Mouse (Mus musculus) embryonic facial prominence, embryonic 12.5 days (tissue): ENCODE results near the gene Nectin1. TPM values are rescaled to one million over a fixed set of nuclear protein-coding genes. Genes with fewer than 3 reads are reported as not detected.

Experiments
- ATAC-seq: fragments of 200-750 bp; cut with Nextera tagmentation; 2 replicates; pipeline ENCODE4 v1.8.0; 2017; ENCODE audit not compliant: insufficient number of reproducible peaks, insufficient read depth, low FRiP score, low TSS enrichment
- H3K27ac ChIP-seq: fragments of 300-500 bp; sonication (generic); 2 replicates; pipeline ENCODE4 v1.5.1; 2016; ENCODE audit warnings: mild to moderate bottlenecking
- H3K27me3 ChIP-seq: fragments of 300-500 bp; sonication (generic); 2 replicates; pipeline ENCODE4 v1.6.1; 2016; ENCODE audit warnings: mild to moderate bottlenecking, moderate library complexity
- H3K36me3 ChIP-seq: fragments of 300-500 bp; sonication (generic); 2 replicates; pipeline ENCODE4 v1.6.1; 2016; ENCODE audit warnings: mild to moderate bottlenecking
- H3K4me1 ChIP-seq: fragments of 300-500 bp; sonication (generic); 2 replicates; pipeline ENCODE4 v1.6.1; 2016
- H3K4me2 ChIP-seq: fragments of 300-500 bp; sonication (generic); replicated peaks from 2 replicates; pipeline ENCODE4 v1.6.1; 2016; ENCODE audit warnings: mild to moderate bottlenecking, moderate library complexity
- H3K4me3 ChIP-seq: fragments of 300-500 bp; sonication (generic); 2 replicates; pipeline ENCODE4 v1.5.1; 2016; ENCODE audit warnings: mild to moderate bottlenecking
- H3K9ac ChIP-seq: fragments of 300-500 bp; sonication (generic); 2 replicates; pipeline ENCODE4 v1.6.1; 2016; ENCODE audit warnings: mild to moderate bottlenecking, moderate library complexity
- H3K9me3 ChIP-seq: fragments of 300-500 bp; sonication (generic); 2 replicates; pipeline ENCODE4 v1.6.1; 2016; ENCODE audit warnings: mild to moderate bottlenecking, moderate library complexity
- WGBS: fragments of 180-500 bp; shearing (Covaris S2); methylation state at CpG from one replicate; pipeline ENCODE4 v1.1.7; 2016; 5-methylcytosine and 5-hydroxymethylcytosine counted together
- polyA plus RNA-seq: library from polyadenylated mRNA; unstranded; fragments of >200 nt; fragmentation: Nextera tagmentation; extraction: Ambion mirVana; gene quantifications from 2 replicates; pipeline ENCODE4 v1.2.1, GENCODE M21; 2016

Gene Nectin1
- polyA plus RNA-seq, 1 experiment from 2014 or later = 9.0 TPM

- no peak overlapping the region for H3K4me2 ChIP-seq
- peaks cover 8% of the 10 kb centered on the region for H3K4me1 ChIP-seq
- no peaks in the 10 kb centered on the region for H3K36me3 ChIP-seq
- H3K27me3 ChIP-seq = no peaks in the 10 kb centered on the region
- ATAC-seq = no peak
- H3K4me3 ChIP-seq = no peak overlapping the region
- H3K9me3 ChIP-seq = no peaks in the 10 kb centered on the region
- WGBS = 68% methylated on average over 5 of the region's 5 CpGs
- H3K9ac ChIP-seq = no peak overlapping the region
- no peak overlapping the region for H3K27ac ChIP-seq
Measured at GRCm38 (mm10) chr9:43825178-43825577, 81.4 kb downstream of the Nectin1 start.

- H3K27me3 ChIP-seq = no peaks in the 10 kb centered on the region
- 31% methylated on average over 8 of the region's 8 CpGs for WGBS
- no peak overlapping the region for H3K4me3 ChIP-seq
- peak overlapping the region; percentile 11; the same call in 1 of the 2 replicates for H3K27ac ChIP-seq
- H3K9ac ChIP-seq = no peak overlapping the region
- ATAC-seq = peak; percentile 55
- H3K36me3 ChIP-seq = no peaks in the 10 kb centered on the region
- H3K4me1 ChIP-seq = peaks cover 8% of the 10 kb centered on the region
- H3K4me2 ChIP-seq = no peak overlapping the region
- H3K9me3 ChIP-seq = no peaks in the 10 kb centered on the region
Measured at GRCm38 (mm10) chr9:43826558-43827253, 82.9 kb downstream of the Nectin1 start.

DNA sequence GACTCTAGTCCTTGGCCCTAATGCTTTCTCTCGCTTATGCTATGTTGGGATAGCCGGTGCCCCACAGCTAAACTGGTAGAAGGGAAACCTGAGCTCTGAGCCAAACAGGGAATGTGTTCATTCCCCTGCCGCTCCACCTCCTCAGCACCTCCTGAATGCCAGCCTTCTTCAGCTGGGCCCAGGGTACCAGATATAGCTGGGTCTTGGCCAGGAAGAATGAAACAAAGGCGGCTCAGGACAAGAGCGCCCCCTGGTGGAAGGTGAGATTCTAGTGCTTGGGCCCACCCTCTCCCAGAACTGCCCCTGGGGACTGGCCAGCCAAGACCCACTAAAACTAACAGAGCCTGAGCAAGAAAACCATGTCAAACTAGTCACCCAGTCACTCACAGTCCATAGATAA lies 83.8 kb downstream of the Nectin1 start:
- Histone ChIP-seq H3K4me3 (no peak overlapping the region), H3K27me3 (no peaks in the 10 kb centered on the region), H3K4me2 (no peak overlapping the region), H3K4me1 (peaks cover 8% of the 10 kb centered on the region), H3K9ac (no peak overlapping the region), H3K9me3 (no peaks in the 10 kb centered on the region), H3K27ac (no peak overlapping the region), H3K36me3 (no peaks in the 10 kb centered on the region)
- 47% methylated on average over 5 of the region's 5 CpGs for WGBS
- ATAC-seq = no peak

- H3K4me3 ChIP-seq = no peak overlapping the region
- H3K27me3 ChIP-seq = no peaks in the 10 kb centered on the region
- H3K9me3 ChIP-seq = no peaks in the 10 kb centered on the region
- no peak overlapping the region for H3K4me2 ChIP-seq
- no peak for ATAC-seq
- no peak overlapping the region for H3K27ac ChIP-seq
- H3K4me1 ChIP-seq = peaks cover 8% of the 10 kb centered on the region
- WGBS = 72% methylated on average over 6 of the region's 6 CpGs
- H3K9ac ChIP-seq = no peak overlapping the region
- no peaks in the 10 kb centered on the region for H3K36me3 ChIP-seq
Measured at GRCm38 (mm10) chr9:43828960-43829359, 85.2 kb downstream of the Nectin1 start.

DNA sequence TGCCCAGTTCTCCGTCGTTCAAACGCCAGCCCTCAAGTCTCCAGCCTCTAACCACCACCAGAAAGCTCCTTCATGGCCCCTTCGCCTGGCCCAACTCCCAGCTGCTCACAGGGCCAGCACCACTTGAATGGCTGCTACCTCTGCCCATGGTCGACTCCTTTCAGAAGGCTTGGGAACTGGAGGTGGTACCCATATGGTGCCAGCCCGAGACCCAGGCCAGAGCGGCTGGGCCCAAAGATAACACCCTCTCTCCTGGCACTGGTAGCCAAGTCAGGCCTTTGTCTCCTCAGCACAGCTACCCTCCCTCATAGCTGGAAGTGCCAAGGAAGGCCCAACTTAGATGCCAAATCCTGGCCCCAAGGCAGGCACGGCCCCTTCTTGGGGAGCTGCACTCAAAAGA lies 89.4 kb downstream of the Nectin1 start:
- H3K27ac ChIP-seq = no peak overlapping the region
- no peaks in the 10 kb centered on the region for H3K4me1 ChIP-seq
- no peaks in the 10 kb centered on the region for H3K36me3 ChIP-seq
- no peak for ATAC-seq
- H3K4me3 ChIP-seq = no peak overlapping the region
- H3K9ac ChIP-seq = no peak overlapping the region
- H3K4me2 ChIP-seq = no peak overlapping the region
- no peaks in the 10 kb centered on the region for H3K27me3 ChIP-seq
- H3K9me3 ChIP-seq = no peaks in the 10 kb centered on the region
- WGBS = 93% methylated on average over 8 of the region's 8 CpGs

- ATAC-seq = peak; percentile 53; the same call in 1 of the 2 replicates
- no peaks in the 10 kb centered on the region for H3K36me3 ChIP-seq
- H3K4me2 ChIP-seq = no peak overlapping the region
- H3K9me3 ChIP-seq = no peaks in the 10 kb centered on the region
- H3K9ac ChIP-seq = no peak overlapping the region
- H3K27me3 ChIP-seq = no peaks in the 10 kb centered on the region
- H3K4me3 ChIP-seq = no peak overlapping the region
- H3K27ac ChIP-seq = 0 out of 2 replicates have a peak overlapping the region, but pooled peaks have one; percentile 9
- WGBS = 68% methylated on average over 13 of the region's 13 CpGs
- 0 out of 2 replicates have a peak, but pooled peaks cover 5% of the 10 kb centered on the region for H3K4me1 ChIP-seq
Measured at GRCm38 (mm10) chr9:43834283-43834682, 90.5 kb downstream of the Nectin1 start.

- Histone ChIP-seq H3K27ac (no peak overlapping the region), H3K4me3 (no peak overlapping the region), H3K9ac (no peak overlapping the region), H3K9me3 (no peaks in the 10 kb centered on the region), H3K36me3 (no peaks in the 10 kb centered on the region), H3K4me1 (peaks cover 10% of the 10 kb centered on the region; the same call in 1 of the 2 replicates), H3K4me2 (no peak overlapping the region), H3K27me3 (peaks cover 8% of the 10 kb centered on the region)
- no peak for ATAC-seq
- WGBS = 24% methylated on average over 2 of the region's 2 CpGs
Measured at GRCm38 (mm10) chr9:43838561-43838960, 94.8 kb downstream of the Nectin1 start.

DNA sequence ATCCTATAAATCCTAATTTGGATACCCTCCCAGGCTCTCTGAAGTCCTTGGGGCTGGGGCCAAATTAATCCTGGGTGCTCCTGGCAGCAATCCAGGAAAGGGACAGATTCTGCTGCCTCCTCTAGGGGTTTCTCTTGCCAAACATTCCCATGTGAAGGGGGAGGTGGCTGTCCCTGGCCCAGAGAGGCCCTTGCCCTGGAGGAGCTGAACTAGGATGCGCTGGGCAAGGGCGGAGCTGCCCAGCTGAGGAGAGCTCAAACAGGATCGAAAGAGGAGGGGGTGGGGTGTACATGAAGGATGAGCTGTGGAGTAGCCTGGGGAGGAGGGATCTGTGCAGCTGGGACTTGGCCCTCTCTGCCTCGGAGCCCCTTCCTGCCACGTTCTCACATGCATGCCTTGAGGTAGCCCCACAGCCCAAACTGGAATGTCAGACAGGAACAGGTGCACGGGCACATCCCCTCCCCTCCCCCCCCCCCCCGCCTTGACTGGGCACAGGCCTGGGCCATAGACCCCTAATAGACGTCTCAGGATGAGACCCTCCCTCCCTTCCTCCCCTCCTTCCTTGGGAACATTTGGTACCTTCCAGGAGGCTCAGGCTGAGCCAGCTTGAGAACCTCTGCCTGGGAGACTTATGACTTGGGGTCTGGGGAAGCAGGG lies 99.3 kb downstream of the Nectin1 start:
- no peak overlapping the region for H3K9ac ChIP-seq
- H3K36me3 ChIP-seq = no peaks in the 10 kb centered on the region
- H3K27me3 ChIP-seq = peaks cover 34% of the 10 kb centered on the region
- H3K9me3 ChIP-seq = no peaks in the 10 kb centered on the region
- no peak overlapping the region for H3K27ac ChIP-seq
- no peak overlapping the region for H3K4me3 ChIP-seq
- 0% methylated on average over 4 of the region's 8 CpGs for WGBS
- H3K4me2 ChIP-seq = 0 out of 2 replicates have a peak overlapping the region, but pooled peaks have one; percentile 11
- peak; percentile 72 for ATAC-seq
- H3K4me1 ChIP-seq = peaks cover 19% of the 10 kb centered on the region; the same call in 1 of the 2 replicates

DNA sequence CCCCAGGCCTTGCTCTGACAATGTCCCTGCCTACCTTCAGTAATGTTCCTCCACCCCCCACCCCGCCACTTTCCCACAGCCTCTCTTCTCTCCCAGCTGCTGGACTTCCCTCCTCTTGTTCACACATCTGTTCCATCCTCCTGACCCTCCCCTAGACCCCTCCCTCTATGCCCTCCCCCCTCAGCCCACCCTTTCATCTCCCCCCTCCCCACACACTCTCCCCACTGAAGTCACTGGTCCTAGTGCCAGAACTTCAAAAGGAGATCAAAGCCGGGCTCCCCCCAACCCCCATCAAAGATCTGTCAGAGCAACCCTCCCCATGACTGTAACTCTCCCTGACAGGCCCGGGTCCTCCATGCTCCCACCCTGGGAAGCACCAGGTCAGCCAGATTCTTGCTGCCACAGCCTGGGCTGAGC lies 99.9 kb downstream of the Nectin1 start:
- WGBS = 0% methylated on average over 2 of the region's 3 CpGs
- Histone ChIP-seq H3K27me3 (peaks cover 34% of the 10 kb centered on the region), H3K4me1 (peaks cover 15% of the 10 kb centered on the region; the same call in 1 of the 2 replicates), H3K9me3 (no peaks in the 10 kb centered on the region), H3K36me3 (no peaks in the 10 kb centered on the region), H3K9ac (no peak overlapping the region), H3K4me2 (no peak overlapping the region), H3K4me3 (no peak overlapping the region), H3K27ac (no peak overlapping the region)
- no peak for ATAC-seq

DNA sequence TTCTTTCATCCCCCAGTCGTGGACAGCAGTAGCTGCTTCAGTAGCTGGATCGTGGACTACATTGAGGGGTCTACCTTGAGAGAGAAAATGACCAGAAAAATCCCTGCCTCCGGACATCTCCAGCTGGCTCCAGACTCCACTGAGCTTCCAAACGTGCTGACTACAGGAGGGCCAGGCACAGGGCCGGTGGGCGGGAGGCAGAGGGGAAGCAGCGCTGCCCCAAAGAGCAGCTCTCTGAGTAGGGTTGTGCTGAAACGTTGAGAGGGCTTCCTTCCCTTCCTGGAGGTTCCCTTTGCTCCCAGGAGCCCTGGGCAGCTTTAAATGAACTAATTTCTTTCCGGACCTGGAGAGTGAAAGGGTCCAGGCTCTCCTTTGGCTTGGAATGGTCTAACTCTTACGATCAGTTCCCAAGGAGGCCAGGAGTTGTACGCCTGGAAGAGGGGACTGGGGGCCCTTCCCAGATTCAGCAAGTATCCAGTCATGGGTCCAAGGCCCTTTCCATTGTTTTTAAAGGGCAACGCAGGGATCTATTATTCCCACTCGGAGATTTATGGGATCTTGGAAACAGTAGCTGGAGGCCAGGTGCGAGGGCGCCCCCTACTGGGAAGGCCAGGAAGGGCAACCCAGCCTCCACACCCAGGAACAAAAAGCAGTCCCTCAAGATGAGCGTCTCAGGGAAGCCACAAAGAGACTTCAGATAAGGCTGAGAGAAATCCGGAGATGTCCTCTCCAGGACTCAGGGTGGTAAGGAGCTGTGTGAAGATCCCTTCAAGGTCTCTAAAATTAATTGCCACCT lies 102.1 kb downstream of the Nectin1 start:
- Histone ChIP-seq H3K9me3 (no peaks in the 10 kb centered on the region), H3K9ac (no peak overlapping the region), H3K4me2 (no peak overlapping the region), H3K4me1 (peaks cover 14% of the 10 kb centered on the region; the same call in 1 of the 2 replicates), H3K36me3 (no peaks in the 10 kb centered on the region), H3K27ac (no peak overlapping the region), H3K4me3 (no peak overlapping the region), H3K27me3 (peaks cover 34% of the 10 kb centered on the region)
- ATAC-seq = no peak
- 8% methylated on average over 17 of the region's 17 CpGs for WGBS

GRCm38 (mm10) chr9:43847861-43848260 lies 104.1 kb downstream of the Nectin1 start:
- Histone ChIP-seq H3K4me1 (peaks cover 14% of the 10 kb centered on the region; the same call in 1 of the 2 replicates), H3K4me2 (no peak overlapping the region), H3K9ac (no peak overlapping the region), H3K4me3 (no peak overlapping the region), H3K36me3 (no peaks in the 10 kb centered on the region), H3K9me3 (no peaks in the 10 kb centered on the region), H3K27me3 (peaks cover 31% of the 10 kb centered on the region), H3K27ac (no peak overlapping the region)
- ATAC-seq = no peak
- whole genome bisulfite sequencing = 53% methylated on average over 4 of the region's 5 CpGs
